In the genomic region with DNA sequence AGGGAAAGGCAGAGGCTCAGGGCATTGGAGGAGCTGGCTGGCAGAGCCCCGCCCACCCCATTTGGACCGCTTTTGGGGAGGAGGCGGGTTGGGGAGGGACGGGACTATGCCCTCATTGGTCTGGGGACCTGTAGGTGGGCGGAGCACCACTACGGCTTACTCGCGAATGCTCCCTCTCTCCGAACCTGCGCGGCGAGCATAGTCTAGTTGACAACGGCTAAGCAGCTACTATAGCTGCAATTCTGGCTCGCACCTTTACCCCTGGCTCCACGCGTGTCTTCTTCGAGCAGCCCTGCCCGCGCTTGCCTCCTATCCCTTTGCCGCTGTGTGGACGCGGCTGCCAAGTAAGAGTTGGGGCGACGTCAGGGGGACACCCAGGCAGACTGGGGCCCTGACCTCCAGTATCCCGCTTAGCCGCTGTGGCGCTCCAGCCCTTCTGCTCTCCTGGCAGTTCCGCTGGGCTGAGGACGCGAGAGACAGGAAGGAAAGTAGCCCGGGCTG, we compare ENCODE assay signal across 7 mouse cellular contexts. TPM values are rescaled to one million over a fixed set of nuclear protein-coding genes. Genes with fewer than 3 reads are reported as not detected.
DNase-seq lines count a peak whose midpoint lies in the region; ATAC-seq and TF ChIP-seq lines count a peak whose summit lies in the region.

No protein-coding gene starts in this region.

- H3K9ac ChIP-seq in embryonic facial prominence, embryonic 14.5 days (ENCODE audit: low read depth, low read length): peak overlapping the region; percentile 58
- H3K9ac ChIP-seq in kidney, embryonic 14.5 days (ENCODE audit: low read depth, low read length): peak overlapping the region; percentile 60
- peak overlapping the region; percentile 22 for H3K9ac ChIP-seq in limb, embryonic 14.5 days (ENCODE audit: low read depth, low read length, severe bottlenecking)
- H3K9ac ChIP-seq in midbrain, embryonic 16.5 days (ENCODE audit: low read depth, low read length): peak overlapping the region; percentile 58

- H3K27ac ChIP-seq in bone marrow, adult 2 months (ENCODE audit: control insufficient read depth, insufficient read depth, low read depth, low read length, poor library complexity): peak overlapping the region; percentile 91
- H3K27ac ChIP-seq in embryonic facial prominence, embryonic 14.5 days (replicated peaks; ENCODE audit: low read depth, low read length): no peak overlapping the region
- peak overlapping the region; percentile 83 for H3K27ac ChIP-seq in heart, embryonic 10.5 days
- H3K27ac ChIP-seq in kidney, embryonic 14.5 days (ENCODE audit: low read depth, low read length): peak overlapping the region; percentile 24; the same call in 1 of the 2 replicates
- no peak overlapping the region for H3K27ac ChIP-seq in limb, embryonic 14.5 days (replicated peaks; ENCODE audit: low read depth, low read length)
- H3K27ac ChIP-seq in midbrain, embryonic 16.5 days (ENCODE audit: low read length): no peak overlapping the region

- H3K4me2 ChIP-seq in embryonic facial prominence, embryonic 14.5 days (ENCODE audit: low read depth, low read length): peak overlapping the region; percentile 82
- H3K4me2 ChIP-seq in kidney, embryonic 14.5 days (replicated peaks; ENCODE audit: low read depth, low read length): peak overlapping the region; percentile 69
- peak overlapping the region; percentile 71 for H3K4me2 ChIP-seq in limb, embryonic 14.5 days (replicated peaks; ENCODE audit: low read depth, low read length, severe bottlenecking)
- H3K4me2 ChIP-seq in midbrain, embryonic 16.5 days (ENCODE audit: low read length): peak overlapping the region; percentile 89

- H3K27me3 ChIP-seq in embryonic facial prominence, embryonic 14.5 days (replicated peaks; ENCODE audit: control insufficient read depth, insufficient read depth, low read length): peaks cover 26% of the 10 kb centered on the region
- peaks cover 57% of the 10 kb centered on the region; the same call in 1 of the 2 replicates for H3K27me3 ChIP-seq in heart, embryonic 10.5 days (ENCODE audit: insufficient read depth, poor library complexity, severe bottlenecking)
- H3K27me3 ChIP-seq in kidney, embryonic 14.5 days (ENCODE audit: control insufficient read depth, insufficient read depth, low read length): peaks cover 3% of the 10 kb centered on the region; the same call in 1 of the 2 replicates
- 0 out of 2 replicates have a peak, but pooled peaks cover 7% of the 10 kb centered on the region for H3K27me3 ChIP-seq in limb, embryonic 14.5 days (ENCODE audit: control insufficient read depth, insufficient read depth, low read length)
- peaks cover 15% of the 10 kb centered on the region for H3K27me3 ChIP-seq in midbrain, embryonic 16.5 days (ENCODE audit: control insufficient read depth, insufficient read depth, low read depth, low read length)

- 20% methylated on average over 30 of the region's 31 CpGs for WGBS in bone marrow, adult 2 months
- WGBS in embryonic facial prominence, embryonic 14.5 days: 20% methylated on average over 20 of the region's 31 CpGs
- 20% methylated on average over 31 of the region's 31 CpGs for WGBS in heart, embryonic 10.5 days
- WGBS in kidney, embryonic 14.5 days: 23% methylated on average over 31 of the region's 31 CpGs
- 30% methylated on average over 23 of the region's 31 CpGs for WGBS in limb, embryonic 14.5 days
- 31% methylated on average over 28 of the region's 31 CpGs for WGBS in midbrain, embryonic 16.5 days

- no peaks in the 10 kb centered on the region for H3K36me3 ChIP-seq in embryonic facial prominence, embryonic 14.5 days (ENCODE audit: control insufficient read depth, insufficient read depth, low read length)
- no peaks in the 10 kb centered on the region for H3K36me3 ChIP-seq in heart, embryonic 10.5 days
- H3K36me3 ChIP-seq in kidney, embryonic 14.5 days (ENCODE audit: control insufficient read depth, insufficient read depth, low read length): no peaks in the 10 kb centered on the region
- no peaks in the 10 kb centered on the region for H3K36me3 ChIP-seq in limb, embryonic 14.5 days (ENCODE audit: control insufficient read depth, insufficient read depth, low read length)
- H3K36me3 ChIP-seq in midbrain, embryonic 16.5 days (ENCODE audit: control insufficient read depth, insufficient read depth, low read length): no peaks in the 10 kb centered on the region

- 0 out of 2 replicates have a peak, but pooled peaks have one; percentile 16 for TF ChIP-seq POLR2A in bone marrow, adult 2 months (IDR thresholded peaks at IDR 0.05; ENCODE audit: borderline replicate concordance, control insufficient read depth, low read depth, low read length)
- TF ChIP-seq POLR2A in limb, embryonic 14.5 days (IDR thresholded peaks at IDR 0.05; ENCODE audit: borderline replicate concordance, extremely low read depth, insufficient read depth, insufficient read length): no peak

- peak; percentile 96 for ATAC-seq in embryonic facial prominence, embryonic 14.5 days (ENCODE audit: low read depth)
- ATAC-seq in kidney, embryonic 14.5 days (ENCODE audit: low FRiP score, low TSS enrichment): peak; percentile 98
- ATAC-seq in limb, embryonic 14.5 days (ENCODE audit: low FRiP score, low read depth): peak; percentile 95
- ATAC-seq in midbrain, embryonic 16.5 days: peak; percentile 97

- peak overlapping the region; percentile 81 for H3K4me3 ChIP-seq in bone marrow, adult 2 months (replicated peaks; ENCODE audit: control insufficient read depth, low read depth, low read length)
- peak overlapping the region; percentile 45 for H3K4me3 ChIP-seq in embryonic facial prominence, embryonic 14.5 days (ENCODE audit: low read depth, low read length)
- peak overlapping the region; percentile 65 for H3K4me3 ChIP-seq in heart, embryonic 10.5 days
- H3K4me3 ChIP-seq in kidney, embryonic 14.5 days (ENCODE audit: low read length): peak overlapping the region; percentile 48
- H3K4me3 ChIP-seq in limb, embryonic 14.5 days (replicated peaks; ENCODE audit: low read length): peak overlapping the region; percentile 41
- H3K4me3 ChIP-seq in midbrain, embryonic 16.5 days (ENCODE audit: low read depth, low read length): peak overlapping the region; percentile 44

- no peak for TF ChIP-seq CTCF in bone marrow, adult 2 months (IDR thresholded peaks at IDR 0.05; ENCODE audit: control insufficient read depth, insufficient read depth, low read length)

- DNase-seq in embryonic facial prominence, embryonic 14.5 days (ENCODE audit: low spot score): peak; percentile 90
- DNase-seq in heart, embryonic 10.5 days (ENCODE audit: low spot score): peak; percentile 94
- peak; percentile 81 for DNase-seq in limb, embryonic 14.5 days (ENCODE audit: low spot score)
- peak; percentile 20 to 22 for DNase-seq in spleen, postnatal 14 days (ENCODE audit: low spot score in 2 of 2)

- no peaks in the 10 kb centered on the region for H3K4me1 ChIP-seq in bone marrow, adult 2 months (ENCODE audit: control insufficient read depth, insufficient read depth, low read length)
- H3K4me1 ChIP-seq in embryonic facial prominence, embryonic 14.5 days (ENCODE audit: control insufficient read depth, insufficient read depth, low read length): no peaks in the 10 kb centered on the region
- H3K4me1 ChIP-seq in heart, embryonic 10.5 days: peaks cover 20% of the 10 kb centered on the region; the same call in 1 of the 2 replicates
- no peaks in the 10 kb centered on the region for H3K4me1 ChIP-seq in kidney, embryonic 14.5 days (ENCODE audit: control insufficient read depth, insufficient read depth, low read length)
- no peaks in the 10 kb centered on the region for H3K4me1 ChIP-seq in limb, embryonic 14.5 days (ENCODE audit: control insufficient read depth, insufficient read depth, low read length)
- H3K4me1 ChIP-seq in midbrain, embryonic 16.5 days (ENCODE audit: control insufficient read depth, insufficient read depth, low read length): no peaks in the 10 kb centered on the region; the same call in 1 of the 2 replicates

- H3K9me3 ChIP-seq in embryonic facial prominence, embryonic 14.5 days (ENCODE audit: control insufficient read depth, low read length): no peaks in the 10 kb centered on the region
- no peaks in the 10 kb centered on the region for H3K9me3 ChIP-seq in heart, embryonic 10.5 days
- H3K9me3 ChIP-seq in kidney, embryonic 14.5 days (ENCODE audit: control insufficient read depth, low read length): no peaks in the 10 kb centered on the region
- H3K9me3 ChIP-seq in limb, embryonic 14.5 days (ENCODE audit: control insufficient read depth, low read length): no peaks in the 10 kb centered on the region
- H3K9me3 ChIP-seq in midbrain, embryonic 16.5 days (replicated peaks; ENCODE audit: control insufficient read depth, low read length, poor library complexity, severe bottlenecking): no peaks in the 10 kb centered on the region

RNA-seq across cellular contexts. Expression of a gene that starts 39.5 kb away (rescaled TPM):
- 5.1 and 6.2 TPM in 2 replicates for polyA plus RNA-seq in bone marrow, adult 2 months (2011; ENCODE audit: insufficient read depth, insufficient read length, low replicate concordance, missing spikeins)
- polyA plus RNA-seq in embryonic facial prominence, embryonic 14.5 days (2014; fragmentation: Nextera tagmentation; extraction: Ambion mirVana): 8.9 and 10.6 TPM in 2 replicates
- 19.7 and 23.1 TPM in 2 replicates for polyA plus RNA-seq in heart, embryonic 10.5 days (2016; fragmentation: Nextera tagmentation; extraction: Ambion mirVana)
- polyA plus RNA-seq in kidney, embryonic 14.5 days (2014; fragmentation: Nextera tagmentation; extraction: Ambion mirVana): 4.1 and 7.5 TPM in 2 replicates
- polyA plus RNA-seq in limb, embryonic 14.5 days (2012; rRNA removed): 13.7 and 15.7 TPM in 2 replicates
- polyA plus RNA-seq in limb, embryonic 14.5 days (2014; fragmentation: Nextera tagmentation; extraction: Ambion mirVana): 7.0 and 7.4 TPM in 2 replicates
- 3.8 and 5.1 TPM in 2 replicates for polyA plus RNA-seq in midbrain, embryonic 16.5 days (2015; fragmentation: Nextera tagmentation; extraction: Ambion mirVana)

Comparison
In these comparisons a context has a peak if more than half of its experiments do, and no peak if none do; other contexts are left out.
1. H3K27ac ChIP-seq: peak in bone marrow, adult 2 months (single experiment), heart, embryonic 10.5 days (single experiment) and kidney, embryonic 14.5 days (single experiment); none in embryonic facial prominence, embryonic 14.5 days (single experiment), limb, embryonic 14.5 days (single experiment) and midbrain, embryonic 16.5 days (single experiment).
2. DNase-seq: peak in every context shown above with its lines; median percentile 94 in heart, embryonic 10.5 days; 90 in embryonic facial prominence, embryonic 14.5 days; 81 in limb, embryonic 14.5 days; 21 in spleen, postnatal 14 days.
3. Peak in every context shown above with its lines, with median percentiles within 50 percentile points of each other: H3K4me3 ChIP-seq, ATAC-seq, H3K4me2 ChIP-seq and H3K9ac ChIP-seq.